Mouse (Mus musculus) MEL (cell line): Measurements from ENCODE around the gene Ttc25. TPM values are rescaled to one million over a fixed set of nuclear protein-coding genes. Genes with fewer than 3 reads are reported as not detected.

Source experiments
- DNase-seq: peaks from one replicate; pipeline ENCODE4 v3.0.0; 2011; ENCODE audit warnings: low read depth, low spot score
- H3K27ac ChIP-seq: 2 replicates; pipeline ENCODE4 v1.5.1; 2012; ENCODE audit warnings: low read depth, mild to moderate bottlenecking, control low read depth, low read length, moderate library complexity; ENCODE audit not compliant: control insufficient read depth
- H3K27me3 ChIP-seq, 2 experiments: fragments of 150-350 bp in 1 of 2; sonication (generic) in 1 of 2; 2 replicates each; pipeline ENCODE4 v1.6.1; 2012; ENCODE audit warnings: low read length in 2 of 2, mild to moderate bottlenecking in 2 of 2, improper control_type of control experiment in 1 of 2, moderate library complexity in 1 of 2; ENCODE audit not compliant: insufficient read depth in 2 of 2, control insufficient read depth in 1 of 2
- H3K36me3 ChIP-seq, 2 experiments: 2 replicates each; pipeline ENCODE4 v1.6.1; 2012 to 2014; ENCODE audit warnings: low read length in 2 of 2, improper control_type of control experiment in 1 of 2, inconsistent platforms in 1 of 2, mild to moderate bottlenecking in 1 of 2; ENCODE audit not compliant: insufficient read depth in 2 of 2, control insufficient read depth in 1 of 2
- H3K4me1 ChIP-seq, 2 experiments: fragments of 150-350 bp in 1 of 2; sonication (generic) in 1 of 2; 2 replicates each; pipeline ENCODE4 v1.6.1; 2012; ENCODE audit warnings: low read length in 2 of 2, improper control_type of control experiment in 1 of 2, mild to moderate bottlenecking in 1 of 2; ENCODE audit not compliant: insufficient read depth in 2 of 2, control insufficient read depth in 1 of 2
- H3K4me3 ChIP-seq, 2 experiments: fragments of 150-350 bp in 1 of 2; sonication (generic) in 1 of 2; 2 replicates each; pipeline ENCODE4 v1.5.1; 2012; ENCODE audit warnings: low read depth in 2 of 2, low read length in 2 of 2, mild to moderate bottlenecking in 2 of 2, moderate library complexity in 2 of 2, control low read depth in 1 of 2, improper control_type of control experiment in 1 of 2; ENCODE audit not compliant: control insufficient read depth in 1 of 2, insufficient read depth in 1 of 2
- H3K79me2 ChIP-seq: 2 replicates; pipeline ENCODE4 v1.6.1; 2012; ENCODE audit warnings: mild to moderate bottlenecking, low read length, moderate library complexity; ENCODE audit not compliant: control insufficient read depth, poor library complexity, insufficient read depth
- H3K9ac ChIP-seq: 2 replicates; pipeline ENCODE4 v1.6.1; 2012; ENCODE audit warnings: low read depth, mild to moderate bottlenecking, control low read depth, low read length, moderate library complexity; ENCODE audit not compliant: control insufficient read depth, poor library complexity, severe bottlenecking
- H3K9me3 ChIP-seq: fragments of 150-350 bp; sonication (generic); replicated peaks from 2 replicates; pipeline ENCODE4 v1.6.1; 2012; ENCODE audit warnings: mild to moderate bottlenecking, low read length, improper control_type of control experiment, moderate library complexity; ENCODE audit not compliant: insufficient read depth
- BHLHE40 ChIP-seq: IDR thresholded peaks from 2 replicates; pipeline ENCODE4 v1.6.1; 2012; ENCODE audit warnings: low read depth, mild to moderate bottlenecking, inconsistent platforms, low read length, improper control_type of control experiment, borderline replicate concordance
- CHD2 ChIP-seq: IDR thresholded peaks from 2 replicates; pipeline ENCODE4 v1.6.1; 2011; ENCODE audit warnings: low read length, improper control_type of control experiment
- E2F4 ChIP-seq: IDR thresholded peaks from 2 replicates; pipeline ENCODE4 v1.6.1; 2011; ENCODE audit warnings: low read depth, low read length, improper control_type of control experiment, borderline replicate concordance
- ELF1 ChIP-seq: IDR thresholded peaks from 2 replicates; pipeline ENCODE4 v1.6.1; 2014; ENCODE audit warnings: low read depth, mild to moderate bottlenecking, inconsistent platforms, low read length, improper control_type of control experiment, moderate library complexity
- ETS1 ChIP-seq: IDR thresholded peaks from 2 replicates; pipeline ENCODE4 v1.6.1; 2012; ENCODE audit warnings: low read depth, mild to moderate bottlenecking, inconsistent platforms, low read length, improper control_type of control experiment, moderate library complexity
- GATA1 ChIP-seq: IDR thresholded peaks from 2 replicates; pipeline ENCODE4 v1.6.1; 2011; ENCODE audit warnings: low read depth, low read length, improper control_type of control experiment
- HCFC1 ChIP-seq: IDR thresholded peaks from 2 replicates; pipeline ENCODE4 v1.6.1; 2012; ENCODE audit warnings: low read depth, mild to moderate bottlenecking, inconsistent platforms, low read length, improper control_type of control experiment, moderate library complexity
- JUND ChIP-seq: IDR thresholded peaks from 2 replicates; pipeline ENCODE4 v1.6.1; 2011; ENCODE audit warnings: low read depth, mild to moderate bottlenecking, improper control_type of control experiment, low read length
- MAX ChIP-seq: IDR thresholded peaks from 2 replicates; pipeline ENCODE4 v1.6.1; 2011; ENCODE audit warnings: low read length, improper control_type of control experiment
- MAZ ChIP-seq: IDR thresholded peaks from 2 replicates; pipeline ENCODE4 v1.6.1; 2012; ENCODE audit warnings: low read depth, mild to moderate bottlenecking, inconsistent platforms, low read length, improper control_type of control experiment
- MYC ChIP-seq: IDR thresholded peaks from 2 replicates; pipeline ENCODE4 v1.6.1; 2011; ENCODE audit warnings: low read depth, mild to moderate bottlenecking, low read length, improper control_type of control experiment, moderate library complexity
- NRF1 ChIP-seq: IDR thresholded peaks from 2 replicates; pipeline ENCODE4 v1.6.1; 2014; ENCODE audit warnings: low read depth, mild to moderate bottlenecking, inconsistent platforms, low read length, improper control_type of control experiment, moderate library complexity; ENCODE audit not compliant: poor library complexity, insufficient read depth, severe bottlenecking
- POLR2AphosphoS2 ChIP-seq: IDR thresholded peaks from 2 replicates; pipeline ENCODE4 v1.6.1; 2011; ENCODE audit warnings: low read length, improper control_type of control experiment
- RAD21 ChIP-seq: IDR thresholded peaks from 2 replicates; pipeline ENCODE4 v1.6.1; 2011; ENCODE audit warnings: mild to moderate bottlenecking, low read depth, low read length, improper control_type of control experiment
- RCOR1 ChIP-seq: IDR thresholded peaks from 2 replicates; pipeline ENCODE4 v1.6.1; 2012; ENCODE audit warnings: low read depth, mild to moderate bottlenecking, inconsistent platforms, low read length, improper control_type of control experiment
- TAL1 ChIP-seq: IDR thresholded peaks from 2 replicates; pipeline ENCODE4 v1.6.1; 2012; ENCODE audit warnings: mild to moderate bottlenecking, inconsistent platforms, low read length, moderate library complexity, mixed read lengths
- TCF12 ChIP-seq: IDR thresholded peaks from 2 replicates; pipeline ENCODE4 v1.6.1; 2014; ENCODE audit warnings: low read depth, mild to moderate bottlenecking, inconsistent platforms, low read length, improper control_type of control experiment, moderate library complexity
- UBTF ChIP-seq: IDR thresholded peaks from 2 replicates; pipeline ENCODE4 v1.6.1; 2012; ENCODE audit warnings: low read depth, mild to moderate bottlenecking, inconsistent platforms, low read length, improper control_type of control experiment, moderate library complexity, borderline replicate concordance; ENCODE audit not compliant: insufficient read depth
- USF2 ChIP-seq, 2 experiments: IDR thresholded peaks; 2 replicates each; pipeline ENCODE4 v1.6.1; 2011 to 2012; ENCODE audit warnings: improper control_type of control experiment in 2 of 2, low read length in 2 of 2, borderline replicate concordance in 1 of 2, inconsistent platforms in 1 of 2, low read depth in 1 of 2, mild to moderate bottlenecking in 1 of 2; ENCODE audit not compliant: insufficient read depth in 1 of 2
- ZC3H11A ChIP-seq: IDR thresholded peaks from 2 replicates; pipeline ENCODE4 v1.6.1; 2012; ENCODE audit warnings: low read depth, mild to moderate bottlenecking, inconsistent platforms, low read length, improper control_type of control experiment
- ZMIZ1 ChIP-seq: IDR thresholded peaks from 2 replicates; pipeline ENCODE4 v1.6.1; 2012; ENCODE audit warnings: low read depth, mild to moderate bottlenecking, inconsistent platforms, low read length, improper control_type of control experiment, moderate library complexity
- ZNF384 ChIP-seq: IDR thresholded peaks from 2 replicates; pipeline ENCODE4 v1.6.1; 2012; ENCODE audit warnings: low read depth, mild to moderate bottlenecking, inconsistent platforms, low read length, improper control_type of control experiment
- polyA plus RNA-seq, 2 experiments: library from polyadenylated mRNA; stranded (reverse) in 1 of 2; unstranded in 1 of 2; fragments of >175 nt in 1 of 2; fragments of >200 nt in 1 of 2; gene quantifications; 2 replicates each; pipeline versions ENCODE4 v1.2.1 to v1.2.4; 2012; ENCODE audit warnings: low replicate concordance in 2 of 2, low read depth in 1 of 2; ENCODE audit not compliant: insufficient read length in 2 of 2, insufficient read depth in 1 of 2, missing spikeins in 1 of 2
- total RNA-seq: library from RNA; depleted of rRNA; stranded (reverse); fragments of 300-350 nt; gene quantifications from 2 replicates; pipeline ENCODE4 v1.2.3, GENCODE M21; 2012

The Ttc25 gene
- total and polyA plus RNA-seq, 3 experiments = 0.46 to 0.92 TPM; not detected in 1

DNA sequence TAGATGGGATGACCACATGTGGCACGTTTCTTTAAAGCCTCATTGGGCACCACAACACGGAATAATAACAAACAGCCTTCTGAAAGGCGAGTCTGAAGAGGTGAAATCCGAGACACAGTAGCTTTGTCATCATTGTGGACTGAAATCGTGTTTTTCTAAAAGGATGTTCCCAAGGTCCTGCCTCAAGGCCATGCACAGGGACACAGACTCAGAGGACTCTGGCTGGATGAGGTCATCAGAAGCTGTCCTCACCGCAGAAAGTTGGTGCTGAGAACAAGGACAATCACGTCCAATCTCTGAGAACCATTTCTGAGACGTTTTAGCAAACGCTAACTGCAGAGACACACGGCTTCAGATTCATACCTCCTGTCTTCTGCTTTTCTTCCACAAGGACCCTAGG lies 31.7 kb upstream of the Ttc25 start (continued):
- TF ChIP-seq MAZ = no peak
- TF ChIP-seq, all 39 proteins: peak for 0

DNA sequence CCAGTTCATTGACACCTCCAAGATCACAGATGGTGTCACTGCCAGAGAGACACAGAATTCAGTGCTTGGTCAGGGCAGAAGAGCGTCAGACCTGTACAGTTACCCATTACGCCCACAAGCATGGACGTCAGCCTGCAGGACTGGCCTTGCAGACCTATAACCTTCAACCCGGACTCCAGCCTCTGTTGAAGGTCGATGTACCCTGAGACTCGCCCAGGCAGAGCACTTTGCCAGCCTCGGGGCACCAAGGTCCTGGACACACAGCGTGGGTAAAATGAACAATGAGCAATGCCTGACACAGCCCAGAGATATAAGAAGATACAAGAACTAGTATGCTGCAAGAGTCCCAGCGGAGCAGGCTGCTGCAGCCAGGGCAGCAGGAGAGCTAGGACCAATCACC lies 30.3 kb upstream of the Ttc25 start:
- H3K36me3 ChIP-seq = peaks cover 0 to 56% of the 10 kb centered on the region in 2 experiments; a peak in 2 of 4 replicates
- H3K27me3 ChIP-seq = no peaks in the 10 kb centered on the region
- TF ChIP-seq ZMIZ1 = no peak
- no peak for TF ChIP-seq E2F4
- no peak for TF ChIP-seq CHD2
- TF ChIP-seq ZC3H11A = no peak
- TF ChIP-seq HCFC1 = no peak
- no peak for TF ChIP-seq MAX
- no peak for TF ChIP-seq RCOR1
- no peak for TF ChIP-seq POLR2AphosphoS2
- TF ChIP-seq USF2 (IDR thresholded peaks at IDR 0.05; ENCODE audit: borderline replicate concordance in 1 of 2, insufficient read depth in 1 of 2, low read depth in 1 of 2, low read length in 2 of 2) = no peak
- TF ChIP-seq ELF1 = no peak
- TF ChIP-seq NRF1 = no peak
- TF ChIP-seq RAD21 = no peak
- no peak for TF ChIP-seq TCF12
- TF ChIP-seq TAL1 = no peak
- TF ChIP-seq ZNF384 = no peak
- TF ChIP-seq GATA1 = no peak
- no peak for TF ChIP-seq BHLHE40
- no peak for TF ChIP-seq UBTF
- TF ChIP-seq MYC = no peak
- H3K9me3 ChIP-seq = no peaks in the 10 kb centered on the region
- DNase-seq = no peak
- no peak overlapping the region for H3K27ac ChIP-seq
- no peaks in the 10 kb centered on the region for H3K4me1 ChIP-seq
- H3K79me2 ChIP-seq = no peaks in the 10 kb centered on the region
- no peak overlapping the region for H3K4me3 ChIP-seq
- H3K9ac ChIP-seq = no peak overlapping the region

- TF ChIP-seq ETS1 = no peak
- no peak for TF ChIP-seq TAL1
- TF ChIP-seq UBTF = no peak
- no peak for TF ChIP-seq JUND
These were observed 29.6 kb upstream of the Ttc25 start for GRCm38 (mm10) chr11:100515789-100516188.

More at GRCm38 (mm10) chr11:100515789-100516188, 29.6 kb upstream of the Ttc25 start:
- no peak overlapping the region for H3K27ac ChIP-seq
- no peak overlapping the region for H3K4me3 ChIP-seq
- peaks cover 0 to 53% of the 10 kb centered on the region in 2 experiments; a peak in 2 of 4 replicates for H3K36me3 ChIP-seq
- no peak overlapping the region for H3K9ac ChIP-seq
- H3K79me2 ChIP-seq = no peaks in the 10 kb centered on the region
- H3K9me3 ChIP-seq = no peaks in the 10 kb centered on the region
- no peak for DNase-seq
- H3K4me1 ChIP-seq = no peaks in the 10 kb centered on the region
- H3K27me3 ChIP-seq = no peaks in the 10 kb centered on the region
